Mouse (Mus musculus) urinary bladder, postnatal 36 days (tissue): ENCODE results near the gene Sirt5.
A peak's percentile ranks its signal among the peaks of the same experiment; 100 is the strongest.

Source experiments
- DNase-seq, 2 experiments: peaks; one replicate each; pipeline ENCODE4 v3.0.0; 2022; ENCODE audit warnings: low spot score in 2 of 2, mixed read lengths in 1 of 2

Sirt5 gene

GRCm38 (mm10) chr13:43374205-43374604, 8.9 kb downstream of the Sirt5 start:
- no peak for DNase-seq

GRCm38 (mm10) chr13:43374918-43375432, 9.7 kb downstream of the Sirt5 start:
- no peak for DNase-seq

- DNase-seq: no peak
Measured at GRCm38 (mm10) chr13:43379989-43380388, 14.7 kb downstream of the Sirt5 start.

GRCm38 (mm10) chr13:43385321-43385720, 20.0 kb downstream of the Sirt5 start:
- DNase-seq: no peak

GRCm38 (mm10) chr13:43397700-43398296, 32.5 kb downstream of the Sirt5 start:
- DNase-seq: no peak

- peak; percentile 92 to 94 for DNase-seq
Measured at GRCm38 (mm10) chr13:43398297-43399080, 33.2 kb downstream of the Sirt5 start, which contains the start of gene Nol7. Gene Nol7 (plus strand): TSS chr13:43398390.

GRCm38 (mm10) chr13:43399576-43399975, 34.3 kb downstream of the Sirt5 start:
- DNase-seq: no peak

GRCm38 (mm10) chr13:43412311-43412710, 47.0 kb downstream of the Sirt5 start:
- DNase-seq: no peak

- no peak for DNase-seq
Measured at GRCm38 (mm10) chr13:43413611-43414010, 48.3 kb downstream of the Sirt5 start.

- DNase-seq: no peak
Measured at GRCm38 (mm10) chr13:43415249-43415648, 50.0 kb downstream of the Sirt5 start.

- no peak for DNase-seq
Measured at GRCm38 (mm10) chr13:43428436-43428835, 63.1 kb downstream of the Sirt5 start.

GRCm38 (mm10) chr13:43433395-43433794, 68.1 kb downstream of the Sirt5 start:
- no peak for DNase-seq

- DNase-seq: no peak
Measured at GRCm38 (mm10) chr13:43440376-43440775, 75.1 kb downstream of the Sirt5 start.

GRCm38 (mm10) chr13:43442551-43442950, 77.3 kb downstream of the Sirt5 start:
- no peak for DNase-seq

- DNase-seq: no peak
Measured at GRCm38 (mm10) chr13:43443706-43444105, 78.4 kb downstream of the Sirt5 start.

GRCm38 (mm10) chr13:43444717-43445116, 79.4 kb downstream of the Sirt5 start:
- DNase-seq: no peak
